ENCODE assay signal across 9 mouse cellular contexts in the genomic region with DNA sequence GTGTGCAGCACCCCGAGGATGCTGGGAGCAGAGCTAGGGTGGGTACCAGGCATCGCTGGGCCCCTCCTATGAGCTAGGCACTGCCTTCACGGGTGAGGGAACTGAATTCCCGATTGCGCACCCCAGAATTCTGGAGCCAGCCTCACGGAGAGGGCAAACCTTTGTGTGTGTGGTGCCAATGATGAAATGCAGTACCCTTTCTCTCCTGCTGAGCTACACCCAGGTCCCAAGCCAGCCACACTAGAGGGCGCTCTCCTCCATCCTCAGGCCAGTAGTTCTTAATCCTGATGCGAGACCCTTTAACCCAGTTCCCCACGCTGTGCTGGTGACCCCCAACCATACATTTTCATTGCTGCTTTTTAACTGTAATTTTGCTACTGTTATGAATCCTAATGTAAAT.
DNase-seq lines count a peak whose midpoint lies in the region; ATAC-seq and TF ChIP-seq lines count a peak whose summit lies in the region.
"Had no signal": no experiment of that assay in that cellular context is flagged by ENCODE, and none has a peak within 500 bp of the region (broad histone marks: within the 10 kb centered on the region; RNA-seq: fewer than 3 reads in every experiment).

No protein-coding gene starts in this region.

- H3K9me3 ChIP-seq in midbrain, embryonic 11.5 days (ENCODE audit: control insufficient read depth, low read length) = no peaks in the 10 kb centered on the region
- H3K9me3 ChIP-seq in midbrain, embryonic 15.5 days = no peaks in the 10 kb centered on the region
- no peaks in the 10 kb centered on the region for H3K9me3 ChIP-seq in liver, embryonic 14.5 days (ENCODE audit: control insufficient read depth, low read length)
- H3K9me3 ChIP-seq: hindbrain, embryonic 15.5 days had no signal

- H3K4me2 ChIP-seq in midbrain, embryonic 11.5 days = no peak overlapping the region
- H3K4me2 ChIP-seq in midbrain, embryonic 15.5 days = no peak overlapping the region
- H3K4me2 ChIP-seq in liver, embryonic 14.5 days (ENCODE audit: low read depth) = no peak overlapping the region
- H3K4me2 ChIP-seq: hindbrain, embryonic 15.5 days had no signal

- peak; percentile 94 for TF ChIP-seq CTCF in liver, embryonic 14.5 days (IDR thresholded peaks at IDR 0.05; ENCODE audit: low read depth)

- H3K9ac ChIP-seq in midbrain, embryonic 11.5 days (ENCODE audit: low read length) = no peak overlapping the region
- no peak overlapping the region for H3K9ac ChIP-seq in midbrain, embryonic 15.5 days
- no peak overlapping the region for H3K9ac ChIP-seq in liver, embryonic 14.5 days (replicated peaks)
- H3K9ac ChIP-seq: hindbrain, embryonic 15.5 days had no signal

- no peaks in the 10 kb centered on the region for H3K27me3 ChIP-seq in midbrain, embryonic 11.5 days (ENCODE audit: control insufficient read depth, insufficient read depth, low read length)
- no peaks in the 10 kb centered on the region for H3K27me3 ChIP-seq in midbrain, embryonic 15.5 days (replicated peaks)
- no peaks in the 10 kb centered on the region for H3K27me3 ChIP-seq in liver, embryonic 14.5 days (ENCODE audit: control insufficient read depth, insufficient read depth, low read length)
- H3K27me3 ChIP-seq: hindbrain, embryonic 15.5 days had no signal

- H3K4me1 ChIP-seq in midbrain, embryonic 11.5 days (ENCODE audit: control insufficient read depth, insufficient read depth, low read length) = peaks cover 28% of the 10 kb centered on the region
- H3K4me1 ChIP-seq in midbrain, embryonic 15.5 days = peaks cover 33% of the 10 kb centered on the region
- peaks cover 0 to 20% of the 10 kb centered on the region in 2 experiments; a peak in 2 of 4 replicates for H3K4me1 ChIP-seq in liver, embryonic 14.5 days (replicated peaks; ENCODE audit: control insufficient read depth in 2 of 2, insufficient read depth in 2 of 2, low read length in 1 of 2)

- no peak overlapping the region for H3K4me3 ChIP-seq in midbrain, embryonic 11.5 days (ENCODE audit: low read depth, low read length)
- no peak overlapping the region for H3K4me3 ChIP-seq in midbrain, embryonic 15.5 days
- H3K4me3 ChIP-seq in liver, embryonic 14.5 days (ENCODE audit: insufficient read depth in 1 of 2, low read depth in 2 of 2, low read length in 2 of 2) = no peak overlapping the region
- H3K4me3 ChIP-seq: hindbrain, embryonic 15.5 days had no signal

- H3K36me3 ChIP-seq in midbrain, embryonic 11.5 days (ENCODE audit: control insufficient read depth, insufficient read depth, low read length) = no peaks in the 10 kb centered on the region
- H3K36me3 ChIP-seq in midbrain, embryonic 15.5 days (replicated peaks) = no peaks in the 10 kb centered on the region
- H3K36me3 ChIP-seq in liver, embryonic 14.5 days (replicated peaks; ENCODE audit: control insufficient read depth, insufficient read depth, low read depth) = no peaks in the 10 kb centered on the region
- H3K36me3 ChIP-seq: hindbrain, embryonic 15.5 days had no signal

- TF ChIP-seq EP300 in liver, embryonic 14.5 days (IDR thresholded peaks at IDR 0.05; ENCODE audit: low read depth) = no peak

- DNase-seq in midbrain, embryonic 11.5 days (ENCODE audit: low spot score, missing footprints) = peak; percentile 97
- peak; percentile 66 for DNase-seq in c-Kit-positive CD71-negative TER-119-negative erythroid progenitor cells, embryonic 14.5 days (ENCODE audit: low read depth)
- DNase-seq in gastrocnemius, adult 18-20 months (ENCODE audit: low spot score) = peak; percentile 73
- DNase-seq in kidney, adult 9 months = peak; percentile 74
- peak; percentile 22 to 33 (median 25) for DNase-seq in liver, embryonic 14.5 days (ENCODE audit: low read depth in 3 of 3, low spot score in 3 of 3)
- peak; percentile 64 to 82 for DNase-seq in right cerebral cortex, postnatal 10 days (ENCODE audit: low spot score in 2 of 2)
- DNase-seq in urinary bladder, postnatal 25 days (ENCODE audit: low spot score) = peak; percentile 76

- no peak for ATAC-seq in midbrain, embryonic 11.5 days (ENCODE audit: low FRiP score)
- ATAC-seq in midbrain, embryonic 15.5 days (replicated peaks) = no peak
- ATAC-seq in liver, embryonic 14.5 days (ENCODE audit: insufficient read depth) = no peak

- no peak overlapping the region for H3K27ac ChIP-seq in midbrain, embryonic 11.5 days (ENCODE audit: low read depth, low read length)
- no peak overlapping the region for H3K27ac ChIP-seq in midbrain, embryonic 15.5 days
- no peak overlapping the region for H3K27ac ChIP-seq in liver, embryonic 14.5 days
- H3K27ac ChIP-seq: hindbrain, embryonic 15.5 days had no signal

- WGBS in midbrain, embryonic 11.5 days = 21% methylated on average over 9 of the region's 9 CpGs
- WGBS in midbrain, embryonic 15.5 days = 16% methylated on average over 9 of the region's 9 CpGs
- WGBS in liver, embryonic 14.5 days (ENCODE audit: insufficient replicate concordance) = 30% methylated on average over 9 of the region's 9 CpGs

Comparison
In these comparisons a context has a peak if more than half of its experiments do, and no peak if none do; other contexts are left out.
1. DNase-seq: peak in every context shown above with its lines; median percentile 97 in midbrain, embryonic 11.5 days; 76 in urinary bladder, postnatal 25 days; 74 in kidney, adult 9 months; 73 in gastrocnemius, adult 18-20 months; 73 in right cerebral cortex, postnatal 10 days; 66 in c-Kit-positive CD71-negative TER-119-negative erythroid progenitor cells, embryonic 14.5 days; 25 in liver, embryonic 14.5 days.